Mouse (Mus musculus): Measurements from ENCODE around the gene BC049352.

Gene BC049352

GRCm38 (mm10) chr9:45189661-45190174, 7.9 kb downstream of the BC049352 start:
- WGBS = 85% methylated on average over 4 of the region's 4 CpGs

GRCm38 (mm10) chr9:45195468-45195867, 13.7 kb downstream of the BC049352 start:
- WGBS = 81% methylated on average over 4 of the region's 4 CpGs

- WGBS = 82% methylated on average over 8 of the region's 8 CpGs
Observed at GRCm38 (mm10) chr9:45196125-45196830, 14.5 kb downstream of the BC049352 start.

GRCm38 (mm10) chr9:45197549-45197948, 15.7 kb downstream of the BC049352 start:
- 69% methylated on average over 5 of the region's 5 CpGs for WGBS

- WGBS = 68% methylated on average over 5 of the region's 5 CpGs
Observed at GRCm38 (mm10) chr9:45201319-45201947, 19.6 kb downstream of the BC049352 start.

GRCm38 (mm10) chr9:45202021-45202798, 20.4 kb downstream of the BC049352 start:
- WGBS = 69% methylated on average over 9 of the region's 9 CpGs

GRCm38 (mm10) chr9:45203797-45204410, 22.1 kb downstream of the BC049352 start, which contains the start of gene Tmprss4:
TSS of gene Tmprss4 (minus strand) at chr9:45204092.
- WGBS = 86% methylated on average over 8 of the region's 8 CpGs

GRCm38 (mm10) chr9:45205143-45205542, 23.3 kb downstream of the BC049352 start:
- 93% methylated on average over 5 of the region's 5 CpGs for WGBS

- 83% methylated on average over 4 of the region's 4 CpGs for WGBS
Observed at GRCm38 (mm10) chr9:45206121-45206520, 24.3 kb downstream of the BC049352 start.

- 88% methylated on average over 7 of the region's 7 CpGs for WGBS
Observed at GRCm38 (mm10) chr9:45207015-45207743, 25.4 kb downstream of the BC049352 start.

- 77% methylated on average over 6 of the region's 6 CpGs for WGBS
Observed at GRCm38 (mm10) chr9:45212001-45212400, 30.2 kb downstream of the BC049352 start.

GRCm38 (mm10) chr9:45215526-45216179, 33.8 kb downstream of the BC049352 start:
- WGBS = 64% methylated on average over 11 of the region's 11 CpGs

GRCm38 (mm10) chr9:45219644-45220043, 37.8 kb downstream of the BC049352 start:
- 95% methylated on average over 3 of the region's 3 CpGs for WGBS

- WGBS = 9% methylated on average over 6 of the region's 6 CpGs
Observed at GRCm38 (mm10) chr9:45221567-45221966, 39.8 kb downstream of the BC049352 start.

GRCm38 (mm10) chr9:45229359-45229758, 47.6 kb downstream of the BC049352 start:
- WGBS = 70% methylated on average over 8 of the region's 8 CpGs

GRCm38 (mm10) chr9:45235668-45236227, 53.9 kb downstream of the BC049352 start:
- WGBS = 79% methylated on average over 6 of the region's 6 CpGs

GRCm38 (mm10) chr9:45236744-45237143, 54.9 kb downstream of the BC049352 start:
- WGBS = 73% methylated on average over 7 of the region's 7 CpGs

GRCm38 (mm10) chr9:45241397-45241796, 59.6 kb downstream of the BC049352 start:
- WGBS = 77% methylated on average over 5 of the region's 5 CpGs

- 72% methylated on average over 1 of the region's 1 CpGs for WGBS
Observed at GRCm38 (mm10) chr9:45245432-45245831, 63.6 kb downstream of the BC049352 start.

- 92% methylated on average over 6 of the region's 6 CpGs for WGBS
Observed at GRCm38 (mm10) chr9:45246060-45246459, 64.3 kb downstream of the BC049352 start.
